Mouse (Mus musculus) heart, embryonic 11.5 days (tissue): ENCODE results near the gene Hoxb3. TPM values are rescaled to one million over a fixed set of nuclear protein-coding genes. Genes with fewer than 3 reads are reported as not detected.

ENCODE experiments used
- ATAC-seq: fragments of 200-750 bp; cut with Nextera tagmentation; replicated peaks from 2 replicates; pipeline ENCODE4 v1.8.0; 2017; ENCODE audit warnings: moderate library complexity; ENCODE audit not compliant: insufficient number of reproducible peaks, low FRiP score, low TSS enrichment
- H3K27ac ChIP-seq: fragments of 300-500 bp; sonication (generic); 2 replicates; pipeline ENCODE4 v1.5.1; 2014; ENCODE audit warnings: mild to moderate bottlenecking, low read depth, low read length
- H3K27me3 ChIP-seq: fragments of 300-500 bp; sonication (generic); 2 replicates; pipeline ENCODE4 v1.6.1; 2014; ENCODE audit warnings: mild to moderate bottlenecking, low read length, mixed read lengths; ENCODE audit not compliant: control insufficient read depth, insufficient read depth
- H3K36me3 ChIP-seq: fragments of 300-500 bp; sonication (generic); 2 replicates; pipeline ENCODE4 v1.6.1; 2014; ENCODE audit warnings: mild to moderate bottlenecking, low read length, moderate library complexity, mixed read lengths; ENCODE audit not compliant: control insufficient read depth, insufficient read depth
- H3K4me1 ChIP-seq: fragments of 300-500 bp; sonication (generic); 2 replicates; pipeline ENCODE4 v1.6.1; 2014; ENCODE audit warnings: low read length; ENCODE audit not compliant: control insufficient read depth, insufficient read depth
- H3K4me2 ChIP-seq: fragments of 300-500 bp; sonication (generic); 2 replicates; pipeline ENCODE4 v1.6.1; 2014; ENCODE audit warnings: mild to moderate bottlenecking, moderate library complexity
- H3K4me3 ChIP-seq: fragments of 300-500 bp; sonication (generic); 2 replicates; pipeline ENCODE4 v1.5.1; 2014; ENCODE audit warnings: low read depth, low read length
- H3K9ac ChIP-seq: fragments of 300-500 bp; sonication (generic); 2 replicates; pipeline ENCODE4 v1.6.1; 2014; ENCODE audit warnings: mild to moderate bottlenecking, low read depth, low read length, moderate library complexity
- H3K9me3 ChIP-seq: fragments of 300-500 bp; sonication (generic); replicated peaks from 2 replicates; pipeline ENCODE4 v1.6.1; 2016; ENCODE audit warnings: low read length; ENCODE audit not compliant: control insufficient read depth
- WGBS: fragments of 180-500 bp; shearing (Covaris S2); extraction: QIAGEN DNeasy Blood & Tissue Kit; methylation state at CpG from one replicate; pipeline ENCODE4 v1.1.7; 2014; ENCODE audit not compliant: insufficient replicate concordance; 5-methylcytosine and 5-hydroxymethylcytosine counted together
- polyA plus RNA-seq: library from polyadenylated mRNA; unstranded; fragments of >200 nt; fragmentation: Nextera tagmentation; extraction: Ambion mirVana; gene quantifications from 2 replicates; pipeline ENCODE4 v1.2.1, GENCODE M21; 2014

The Hoxb3 gene
- polyA plus RNA-seq, 1 experiment from 2014 or later: 0.74 TPM

- Histone ChIP-seq H3K4me3 (no peak overlapping the region), H3K27me3 (peaks cover 93% of the 10 kb centered on the region), H3K4me1 (peaks cover 14% of the 10 kb centered on the region), H3K4me2 (no peak overlapping the region), H3K36me3 (no peaks in the 10 kb centered on the region), H3K9ac (no peak overlapping the region), H3K9me3 (no peaks in the 10 kb centered on the region), H3K27ac (no peak overlapping the region)
- WGBS: 53% methylated on average over 5 of the region's 5 CpGs
- no peak for ATAC-seq
Measured at GRCm38 (mm10) chr11:96346916-96347520, 23.9 kb downstream of the Hoxb3 start.

GRCm38 (mm10) chr11:96347717-96348116 is 24.6 kb downstream of the Hoxb3 start:
- peak overlapping the region; percentile 55; the same call in 1 of the 2 replicates for H3K4me2 ChIP-seq
- ATAC-seq: no peak
- H3K4me1 ChIP-seq: peaks cover 16% of the 10 kb centered on the region
- 25% methylated on average over 4 of the region's 4 CpGs for WGBS
- no peaks in the 10 kb centered on the region for H3K36me3 ChIP-seq
- H3K4me3 ChIP-seq: peak overlapping the region; percentile 14; the same call in 1 of the 2 replicates
- no peaks in the 10 kb centered on the region for H3K9me3 ChIP-seq
- H3K27ac ChIP-seq: peak overlapping the region; percentile 50
- H3K27me3 ChIP-seq: peaks cover 91% of the 10 kb centered on the region
- H3K9ac ChIP-seq: no peak overlapping the region

GRCm38 (mm10) chr11:96348141-96348928 is 25.2 kb downstream of the Hoxb3 start:
- Histone ChIP-seq H3K9ac (0 out of 2 replicates have a peak overlapping the region, but pooled peaks have one; percentile 22), H3K4me3 (peak overlapping the region; percentile 14; the same call in 1 of the 2 replicates), H3K36me3 (no peaks in the 10 kb centered on the region), H3K27ac (peak overlapping the region; percentile 50), H3K4me1 (peaks cover 22% of the 10 kb centered on the region), H3K27me3 (peaks cover 91% of the 10 kb centered on the region), H3K9me3 (no peaks in the 10 kb centered on the region), H3K4me2 (peak overlapping the region; percentile 55)
- 11% methylated on average over 21 of the region's 21 CpGs for WGBS
- no peak for ATAC-seq

DNA sequence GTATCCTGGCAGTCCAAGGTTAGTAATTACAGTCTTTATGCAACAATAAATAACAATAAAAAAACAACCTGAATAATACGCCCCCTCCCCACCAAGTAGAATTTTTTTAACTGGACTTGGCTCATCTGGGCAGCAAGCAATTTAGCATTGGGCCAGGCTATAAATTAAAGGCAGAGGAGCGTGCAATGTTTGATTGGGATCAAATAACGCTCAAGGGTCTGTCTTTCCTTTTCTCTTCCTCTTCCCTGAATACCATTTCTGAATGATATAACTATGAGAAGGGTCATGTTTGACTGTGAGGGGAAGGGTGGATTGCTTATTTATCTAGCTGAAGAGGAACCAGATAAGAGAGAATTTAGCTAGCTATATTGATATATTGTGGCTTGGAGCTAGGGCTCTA is 25.9 kb downstream of the Hoxb3 start:
- WGBS: 34% methylated on average over 3 of the region's 3 CpGs
- 0 out of 2 replicates have a peak overlapping the region, but pooled peaks have one; percentile 14 for H3K4me3 ChIP-seq
- H3K4me1 ChIP-seq: peaks cover 22% of the 10 kb centered on the region
- H3K27ac ChIP-seq: no peak overlapping the region
- H3K4me2 ChIP-seq: peak overlapping the region; percentile 55; the same call in 1 of the 2 replicates
- no peak for ATAC-seq
- H3K36me3 ChIP-seq: no peaks in the 10 kb centered on the region
- no peak overlapping the region for H3K9ac ChIP-seq
- H3K27me3 ChIP-seq: peaks cover 86% of the 10 kb centered on the region
- no peaks in the 10 kb centered on the region for H3K9me3 ChIP-seq

- Histone ChIP-seq H3K27me3 (peaks cover 84% of the 10 kb centered on the region), H3K4me3 (peak overlapping the region; percentile 14), H3K27ac (peak overlapping the region; percentile 25; the same call in 1 of the 2 replicates), H3K9ac (peak overlapping the region; percentile 60; the same call in 1 of the 2 replicates), H3K36me3 (no peaks in the 10 kb centered on the region), H3K4me1 (peaks cover 18% of the 10 kb centered on the region), H3K9me3 (no peaks in the 10 kb centered on the region), H3K4me2 (peak overlapping the region; percentile 55)
- 10% methylated on average over 14 of the region's 14 CpGs for WGBS
- no peak for ATAC-seq
Measured at GRCm38 (mm10) chr11:96349491-96350340, 26.6 kb downstream of the Hoxb3 start.

DNA sequence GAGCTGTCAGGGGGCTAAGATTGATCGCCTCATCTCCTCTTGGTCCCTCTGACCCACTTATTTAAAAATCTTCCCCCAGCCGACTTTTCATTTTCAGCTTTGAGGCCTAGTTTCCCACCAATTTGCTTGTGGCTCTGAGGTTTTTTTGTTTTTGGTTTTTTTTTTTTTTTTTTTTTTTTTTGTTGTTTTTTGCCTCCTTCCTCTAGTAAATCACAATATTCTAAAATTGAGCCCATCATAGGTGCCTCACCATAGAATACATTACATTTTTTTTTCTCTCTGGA is 27.2 kb downstream of the Hoxb3 start, which contains the start of gene Hoxb2:
Hoxb2 (plus strand) TSS at position 185 of the 284 bp plus-strand sequence.
- Histone ChIP-seq H3K4me1 (peaks cover 18% of the 10 kb centered on the region), H3K36me3 (no peaks in the 10 kb centered on the region), H3K9me3 (no peaks in the 10 kb centered on the region), H3K4me3 (peak within 1 kb of the TSS; percentile 14), H3K4me2 (peak within 1 kb of the TSS; percentile 76), H3K9ac (peak within 1 kb of the TSS; percentile 60; the same call in 1 of the 2 replicates), H3K27me3 (peaks cover 83% of the 10 kb centered on the region), H3K27ac (peak within 1 kb of the TSS; percentile 62; the same call in 1 of the 2 replicates)
- WGBS: 8% methylated on average over 2 of the region's 2 CpGs
- no peak for ATAC-seq

- Histone ChIP-seq H3K27ac (0 out of 2 replicates have a peak overlapping the region, but pooled peaks have one; percentile 62), H3K4me1 (peaks cover 17% of the 10 kb centered on the region), H3K4me3 (no peak overlapping the region), H3K4me2 (peak overlapping the region; percentile 76), H3K9me3 (no peaks in the 10 kb centered on the region), H3K36me3 (no peaks in the 10 kb centered on the region), H3K9ac (no peak overlapping the region), H3K27me3 (peaks cover 79% of the 10 kb centered on the region)
- ATAC-seq: no peak
- WGBS: 44% methylated on average over 2 of the region's 2 CpGs
Measured at GRCm38 (mm10) chr11:96350791-96351190, 27.7 kb downstream of the Hoxb3 start.

- H3K4me1 ChIP-seq: peaks cover 12% of the 10 kb centered on the region
- H3K4me3 ChIP-seq: peak overlapping the region; percentile 58
- 0 out of 2 replicates have a peak overlapping the region, but pooled peaks have one; percentile 62 for H3K27ac ChIP-seq
- H3K36me3 ChIP-seq: no peaks in the 10 kb centered on the region
- peak overlapping the region; percentile 76 for H3K4me2 ChIP-seq
- no peak for ATAC-seq
- no peaks in the 10 kb centered on the region for H3K9me3 ChIP-seq
- H3K9ac ChIP-seq: peak overlapping the region; percentile 28; the same call in 1 of the 2 replicates
- H3K27me3 ChIP-seq: peaks cover 79% of the 10 kb centered on the region
- WGBS: 14% methylated on average over 11 of the region's 11 CpGs
Measured at GRCm38 (mm10) chr11:96351312-96351711, 28.2 kb downstream of the Hoxb3 start.
